Mouse (Mus musculus): ENCODE measurements at regions not wholly inside any gene's neighbourhood (a gene's known extent, or its start where the extent isn't known, plus 50 kb on each side); places are given as distances from the start of the nearest gene placed in this dataset.

DNA sequence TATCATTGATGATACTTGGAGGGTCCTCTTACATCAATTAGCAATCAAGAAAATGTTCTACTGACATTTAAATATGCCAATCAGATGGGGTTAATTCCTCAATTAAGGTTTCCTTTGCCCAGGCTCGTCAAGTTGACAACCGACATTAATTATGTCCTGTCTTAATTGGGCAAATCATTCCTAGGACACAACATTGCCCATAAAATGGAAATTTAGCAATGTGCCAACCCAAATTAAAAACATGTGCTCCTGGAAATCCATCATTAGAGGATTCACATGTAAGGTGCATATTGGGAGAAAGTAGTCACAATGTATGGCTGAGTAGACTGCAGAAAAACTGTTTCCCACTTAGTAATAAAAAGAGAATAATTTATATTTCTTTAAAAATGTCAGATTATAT lies 483.6 kb upstream of the B430305J03Rik start:
- DNase-seq: no peak

GRCm38 (mm10) chr3:61846703-61847102 lies 481.0 kb upstream of the B430305J03Rik start:
- intact Hi-C loops (cut with DNase I; ENCODE audit: low total_unique reads): no loop called here
- no peak for DNase-seq

More for the DNA sequence above, 483.6 kb upstream of the B430305J03Rik start:
- intact Hi-C loops (cut with DNase I; ENCODE audit: low total_unique reads): no loop called here

DNA sequence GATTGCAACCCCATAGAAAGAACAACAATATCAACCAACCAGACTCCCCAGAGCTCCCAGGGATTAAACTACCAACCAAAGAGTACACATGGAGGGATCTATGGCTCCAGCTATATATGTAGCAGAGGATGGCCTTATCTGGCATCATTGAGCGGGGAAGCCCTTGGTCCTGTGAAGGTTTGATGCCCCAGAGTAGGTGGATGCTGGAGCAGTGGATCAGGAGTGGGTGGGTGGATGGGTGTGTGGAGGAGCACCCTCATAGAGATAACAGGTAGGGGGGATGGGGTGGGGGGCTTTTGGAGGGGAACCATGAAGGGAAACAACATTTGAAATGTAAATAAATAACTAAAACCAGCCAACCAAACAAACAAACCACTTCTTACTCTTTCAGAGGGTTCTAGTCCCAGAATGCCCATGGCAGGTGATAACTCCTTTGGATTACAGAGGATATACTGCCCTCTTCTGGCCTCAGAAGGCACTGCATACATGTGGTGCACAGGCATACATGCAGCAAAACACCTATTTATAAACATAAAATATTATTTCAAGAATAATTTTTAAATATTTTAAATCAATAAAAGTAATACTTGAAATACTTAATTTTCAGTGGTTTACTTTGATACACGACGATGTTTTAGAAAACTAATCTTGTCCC lies 473.7 kb upstream of the B430305J03Rik start:
- intact Hi-C loops (cut with DNase I; ENCODE audit: low total_unique reads): no loop called here
- peak; percentile 8 for DNase-seq

DNA sequence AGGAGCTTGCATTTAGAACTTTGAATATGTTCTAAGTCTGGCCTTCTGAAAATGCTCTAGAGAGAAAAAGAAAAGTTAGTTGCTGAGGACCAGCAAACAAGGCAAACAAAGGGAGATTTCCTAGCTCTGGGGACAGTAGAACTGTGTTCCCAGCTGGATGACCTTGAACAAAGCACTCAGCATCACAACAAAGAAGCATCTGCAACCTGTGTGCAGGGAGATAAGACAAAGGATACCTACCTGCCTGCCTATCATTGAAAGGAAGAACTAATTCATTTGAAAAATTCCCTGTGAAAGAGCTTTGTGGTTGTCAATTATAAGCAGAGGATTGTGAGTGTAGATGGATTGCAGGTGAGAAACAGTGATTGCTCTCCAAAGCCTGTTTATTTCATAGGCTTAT lies 451.1 kb upstream of the B430305J03Rik start:
- DNase-seq: no peak
- intact Hi-C loops (cut with DNase I; ENCODE audit: low total_unique reads): no loop called here

GRCm38 (mm10) chr3:61796021-61796420 lies 430.3 kb upstream of the B430305J03Rik start:
- intact Hi-C loops (cut with DNase I; ENCODE audit: low total_unique reads): no loop called here
- DNase-seq: no peak

- intact Hi-C loops (cut with DNase I; ENCODE audit: low total_unique reads): no loop called here
- no peak for DNase-seq
These were observed 424.9 kb upstream of the B430305J03Rik start for GRCm38 (mm10) chr3:61790674-61791073.

All from gastrocnemius, postnatal 14 days (tissue).